Mouse (Mus musculus) hindbrain, embryonic 16.5 days (tissue): ENCODE measurements at regions not wholly inside any gene's neighbourhood (a gene's known extent, or its start where the extent isn't known, plus 50 kb on each side); places are given as distances from the start of the nearest gene placed in this dataset.

Experiments
- ATAC-seq: fragments of 200-750 bp; cut with Nextera tagmentation; 2 replicates; pipeline ENCODE4 v1.8.0; 2017; ENCODE audit warnings: moderate TSS enrichment, moderate library complexity
- H3K27ac ChIP-seq: fragments of 300-500 bp; sonication (generic); 2 replicates; pipeline ENCODE4 v1.5.1; 2014; ENCODE audit warnings: low read depth, mild to moderate bottlenecking, control low read depth, low read length, moderate library complexity
- H3K27me3 ChIP-seq: fragments of 300-500 bp; sonication (generic); replicated peaks from 2 replicates; pipeline ENCODE4 v1.6.1; 2014; ENCODE audit warnings: low read length; ENCODE audit not compliant: control insufficient read depth, insufficient read depth
- H3K36me3 ChIP-seq: fragments of 300-500 bp; sonication (generic); 2 replicates; pipeline ENCODE4 v1.6.1; 2014; ENCODE audit warnings: mild to moderate bottlenecking, low read length, moderate library complexity, mixed read lengths; ENCODE audit not compliant: control insufficient read depth, insufficient read depth
- H3K4me1 ChIP-seq: fragments of 300-500 bp; sonication (generic); 2 replicates; pipeline ENCODE4 v1.6.1; 2014; ENCODE audit warnings: low read depth, low read length; ENCODE audit not compliant: control insufficient read depth, insufficient read depth
- H3K4me2 ChIP-seq: fragments of 300-500 bp; sonication (generic); 2 replicates; pipeline ENCODE4 v1.6.1; 2014; ENCODE audit warnings: mild to moderate bottlenecking, low read length, control low read depth, moderate library complexity
- H3K4me3 ChIP-seq: fragments of 300-500 bp; sonication (generic); 2 replicates; pipeline ENCODE4 v1.5.1; 2014; ENCODE audit warnings: mild to moderate bottlenecking, low read length, control low read depth, moderate library complexity
- H3K9ac ChIP-seq: fragments of 300-500 bp; sonication (generic); 2 replicates; pipeline ENCODE4 v1.6.1; 2014; ENCODE audit warnings: low read depth, mild to moderate bottlenecking, control low read depth, low read length, moderate library complexity
- H3K9me3 ChIP-seq: fragments of 300-500 bp; sonication (generic); 2 replicates; pipeline ENCODE4 v1.6.1; 2014; ENCODE audit warnings: mild to moderate bottlenecking, low read length, moderate library complexity; ENCODE audit not compliant: control insufficient read depth
- WGBS: fragments of 180-500 bp; shearing (Covaris S2); extraction: QIAGEN DNeasy Blood & Tissue Kit; methylation state at CpG from one replicate; pipeline ENCODE4 v1.1.7; 2014; 5-methylcytosine and 5-hydroxymethylcytosine counted together

GRCm38 (mm10) chr9:49980344-49981207, 181.9 kb upstream of the Ncam1 start:
- no peak overlapping the region for H3K4me2 ChIP-seq
- no peaks in the 10 kb centered on the region for H3K36me3 ChIP-seq
- no peak overlapping the region for H3K9ac ChIP-seq
- H3K4me1 ChIP-seq: peaks cover 18% of the 10 kb centered on the region
- no peak overlapping the region for H3K4me3 ChIP-seq
- WGBS: 54% methylated on average over 7 of the region's 7 CpGs
- H3K9me3 ChIP-seq: no peaks in the 10 kb centered on the region
- no peaks in the 10 kb centered on the region for H3K27me3 ChIP-seq
- peak overlapping the region; percentile 34 for H3K27ac ChIP-seq
- ATAC-seq: peak; percentile 72

DNA sequence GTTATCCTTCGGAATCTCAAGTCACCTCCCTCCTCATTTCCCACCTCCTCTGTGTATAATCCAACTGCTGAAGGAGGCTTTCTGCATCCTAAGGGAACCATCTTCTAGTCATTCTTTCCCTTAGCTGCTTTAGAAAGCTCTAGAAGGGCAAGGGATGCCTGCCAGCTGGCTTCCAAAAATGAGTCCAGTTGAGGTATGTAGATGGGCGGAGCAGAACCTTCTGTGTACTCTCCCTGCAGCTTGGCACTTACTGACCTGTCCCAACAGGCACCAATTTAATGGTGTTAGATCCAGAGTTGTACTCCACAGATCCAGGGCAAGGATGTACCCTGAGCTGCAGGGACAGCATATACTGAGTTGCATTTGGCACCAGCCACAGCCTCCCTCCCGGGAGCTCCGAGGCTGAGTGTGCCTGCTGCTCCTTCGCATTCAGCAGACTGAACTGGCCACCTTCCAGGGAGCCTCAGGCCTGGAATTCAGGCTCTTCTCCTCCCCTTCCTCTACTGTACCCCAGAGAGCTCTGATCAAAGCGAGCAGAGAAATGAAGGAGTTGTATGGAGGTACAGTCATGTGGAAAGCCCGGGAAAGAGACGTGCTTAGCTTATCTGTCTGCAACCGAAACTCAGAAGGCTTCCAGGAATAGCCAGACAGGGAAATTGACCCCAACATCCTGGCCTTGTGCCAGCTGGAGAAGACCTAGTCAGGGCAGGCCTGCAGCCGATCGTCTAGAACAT, 177.4 kb upstream of the Ncam1 start:
- no peak overlapping the region for H3K4me3 ChIP-seq

DNA sequence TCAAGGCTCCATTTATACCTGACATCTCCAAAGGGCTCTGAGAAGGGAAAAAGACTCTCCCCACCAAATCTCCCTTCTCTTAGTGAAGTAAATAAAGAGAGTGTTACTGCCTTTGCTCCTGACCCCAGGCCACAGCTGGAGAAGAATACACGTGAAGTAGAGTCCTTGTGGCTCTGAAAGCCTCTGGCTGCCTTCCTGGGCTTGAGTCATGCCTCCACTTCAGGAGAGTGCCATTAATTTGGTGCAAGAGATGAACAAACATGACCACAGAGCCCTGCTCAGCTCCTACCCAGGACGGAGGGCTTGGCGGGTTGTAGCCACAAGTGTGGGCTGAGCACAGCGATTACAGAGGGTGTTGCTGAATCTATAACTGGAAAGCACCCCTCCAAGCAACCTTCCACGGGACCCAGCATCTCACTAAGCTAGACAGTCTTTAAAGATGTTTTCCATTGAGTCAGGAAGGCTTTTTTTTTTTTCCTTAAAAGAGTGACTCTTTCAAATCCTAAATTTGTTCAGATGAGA, 175.3 kb upstream of the Ncam1 start:
- no peaks in the 10 kb centered on the region for H3K36me3 ChIP-seq
- H3K9me3 ChIP-seq: no peaks in the 10 kb centered on the region
- no peak for ATAC-seq
- H3K27me3 ChIP-seq: no peaks in the 10 kb centered on the region
- H3K27ac ChIP-seq: no peak overlapping the region
- 89% methylated on average over 5 of the region's 5 CpGs for WGBS
- H3K9ac ChIP-seq: no peak overlapping the region
- H3K4me3 ChIP-seq: no peak overlapping the region
- H3K4me2 ChIP-seq: no peak overlapping the region
- peaks cover 10% of the 10 kb centered on the region for H3K4me1 ChIP-seq

More for the DNA sequence above, 177.4 kb upstream of the Ncam1 start:
- Histone ChIP-seq H3K9me3 (no peaks in the 10 kb centered on the region), H3K4me2 (peak overlapping the region; percentile 12; the same call in 1 of the 2 replicates), H3K36me3 (no peaks in the 10 kb centered on the region), H3K27ac (peak overlapping the region; percentile 44), H3K9ac (no peak overlapping the region), H3K27me3 (no peaks in the 10 kb centered on the region), H3K4me1 (peaks cover 18% of the 10 kb centered on the region)
- 26% methylated on average over 11 of the region's 11 CpGs for WGBS
- peak; percentile 85 for ATAC-seq

DNA sequence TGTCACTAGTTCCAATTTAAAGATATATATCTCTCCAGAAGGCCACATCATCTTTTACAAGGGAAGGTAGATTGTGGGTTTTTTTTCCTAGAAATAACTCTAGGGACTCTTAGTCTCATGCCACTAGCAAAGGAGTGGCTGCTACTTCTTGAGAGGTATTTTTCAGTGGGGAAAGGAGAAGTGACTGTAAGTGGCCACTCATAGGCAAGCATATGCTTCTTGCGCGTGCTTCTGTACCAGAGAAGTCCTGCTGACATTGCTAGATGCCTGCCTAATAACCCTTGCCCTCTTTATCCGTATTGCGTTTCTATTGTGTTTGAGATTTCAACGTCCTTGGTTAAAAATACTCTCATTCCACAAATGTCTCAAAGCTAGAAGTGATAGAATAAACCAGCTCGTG, 170.7 kb upstream of the Ncam1 start:
- WGBS: 83% methylated on average over 6 of the region's 6 CpGs
- H3K27me3 ChIP-seq: no peaks in the 10 kb centered on the region
- H3K4me3 ChIP-seq: no peak overlapping the region
- no peak overlapping the region for H3K9ac ChIP-seq
- H3K4me2 ChIP-seq: no peak overlapping the region
- H3K9me3 ChIP-seq: no peaks in the 10 kb centered on the region
- no peaks in the 10 kb centered on the region for H3K36me3 ChIP-seq
- no peaks in the 10 kb centered on the region for H3K4me1 ChIP-seq
- ATAC-seq: no peak
- no peak overlapping the region for H3K27ac ChIP-seq

GRCm38 (mm10) chr9:49964666-49965065, 165.9 kb upstream of the Ncam1 start:
- H3K27me3 ChIP-seq: no peaks in the 10 kb centered on the region
- no peak for ATAC-seq
- no peak overlapping the region for H3K27ac ChIP-seq
- no peaks in the 10 kb centered on the region for H3K36me3 ChIP-seq
- 80% methylated on average over 4 of the region's 4 CpGs for WGBS
- no peaks in the 10 kb centered on the region for H3K9me3 ChIP-seq
- no peak overlapping the region for H3K4me3 ChIP-seq
- no peak overlapping the region for H3K9ac ChIP-seq
- no peak overlapping the region for H3K4me2 ChIP-seq
- H3K4me1 ChIP-seq: peaks cover 19% of the 10 kb centered on the region

DNA sequence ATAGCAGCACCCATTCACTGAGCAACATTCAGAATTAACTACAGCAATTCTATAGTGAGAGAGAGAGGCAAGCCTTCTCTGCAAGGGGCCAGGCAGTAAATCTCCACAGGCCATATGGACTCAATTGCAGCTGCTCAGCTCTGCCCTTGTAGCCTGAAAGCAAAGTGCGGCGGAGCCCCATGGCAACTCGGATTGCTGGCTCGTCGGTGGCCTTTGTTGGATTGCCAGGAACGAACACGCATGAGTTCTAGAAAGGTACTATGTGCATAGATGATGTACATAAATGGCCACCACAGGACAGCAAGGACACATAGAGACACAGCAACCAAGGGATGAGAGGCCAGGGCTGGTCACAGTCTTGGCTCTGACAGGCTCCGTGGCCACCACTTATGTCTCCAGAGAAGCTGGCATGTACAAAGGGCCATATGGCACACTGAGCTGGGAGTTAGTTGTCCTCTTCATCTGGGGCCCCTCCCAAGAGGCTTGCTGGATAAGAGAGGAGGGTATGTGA, 163.9 kb upstream of the Ncam1 start:
- no peak overlapping the region for H3K4me2 ChIP-seq

GRCm38 (mm10) chr9:49961965-49962364, 163.2 kb upstream of the Ncam1 start:
- Histone ChIP-seq H3K27ac (peak overlapping the region; percentile 46), H3K9ac (no peak overlapping the region), H3K4me2 (no peak overlapping the region), H3K36me3 (no peaks in the 10 kb centered on the region), H3K4me1 (peaks cover 19% of the 10 kb centered on the region), H3K9me3 (no peaks in the 10 kb centered on the region), H3K27me3 (no peaks in the 10 kb centered on the region), H3K4me3 (no peak overlapping the region)
- ATAC-seq: peak; percentile 54; the same call in 1 of the 2 replicates
- WGBS: 9% methylated on average over 3 of the region's 3 CpGs

More for the DNA sequence above, 163.9 kb upstream of the Ncam1 start:
- Histone ChIP-seq H3K27ac (peak overlapping the region; percentile 46), H3K9ac (no peak overlapping the region), H3K4me1 (peaks cover 19% of the 10 kb centered on the region), H3K9me3 (no peaks in the 10 kb centered on the region), H3K27me3 (no peaks in the 10 kb centered on the region), H3K4me3 (no peak overlapping the region), H3K36me3 (no peaks in the 10 kb centered on the region)
- 22% methylated on average over 8 of the region's 8 CpGs for WGBS
- ATAC-seq: peak; percentile 54

- no peaks in the 10 kb centered on the region for H3K36me3 ChIP-seq
- no peaks in the 10 kb centered on the region for H3K27me3 ChIP-seq
- H3K4me2 ChIP-seq: no peak overlapping the region
- no peak overlapping the region for H3K4me3 ChIP-seq
- H3K9me3 ChIP-seq: no peaks in the 10 kb centered on the region
- WGBS: 49% methylated on average over 5 of the region's 5 CpGs
- no peak overlapping the region for H3K9ac ChIP-seq
- ATAC-seq: no peak
- no peak overlapping the region for H3K27ac ChIP-seq
- H3K4me1 ChIP-seq: peaks cover 19% of the 10 kb centered on the region
These were observed 162.6 kb upstream of the Ncam1 start for GRCm38 (mm10) chr9:49961329-49961728.

DNA sequence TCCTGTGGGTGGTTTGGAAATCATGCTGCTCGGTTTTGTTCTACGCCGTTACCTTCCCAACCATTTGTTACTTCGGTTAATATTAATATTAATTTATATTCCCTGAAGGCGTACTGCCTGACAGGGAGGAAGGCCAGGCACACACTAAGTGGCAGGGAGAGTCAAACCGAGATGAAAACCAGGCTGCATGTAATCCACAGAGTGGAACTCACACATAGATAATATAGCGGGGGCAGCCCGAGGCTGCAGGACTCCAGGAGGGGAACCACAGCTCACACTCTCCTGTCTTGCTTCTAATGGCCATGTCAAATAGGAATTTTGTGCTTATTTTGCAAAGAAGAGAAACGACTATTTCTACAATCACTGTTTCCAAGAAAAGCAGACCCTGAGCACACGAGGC, 161.3 kb upstream of the Ncam1 start:
- Histone ChIP-seq H3K27me3 (no peaks in the 10 kb centered on the region), H3K27ac (no peak overlapping the region), H3K4me2 (no peak overlapping the region), H3K9ac (no peak overlapping the region), H3K9me3 (no peaks in the 10 kb centered on the region), H3K4me3 (no peak overlapping the region), H3K36me3 (no peaks in the 10 kb centered on the region), H3K4me1 (peaks cover 19% of the 10 kb centered on the region)
- ATAC-seq: no peak
- WGBS: 49% methylated on average over 10 of the region's 10 CpGs
